Mouse (Mus musculus) inflammation-experienced regulatory T-cells, adult 6 months (primary cell): Measurements from ENCODE around the gene Fam3b. TPM values are rescaled to one million over a fixed set of nuclear protein-coding genes. Genes with fewer than 3 reads are reported as not detected.
A peak's percentile ranks its signal among the peaks of the same experiment; 100 is the strongest.

Experiments used
- ATAC-seq: one replicate; pipeline ENCODE4 v1.8.0; 2017
- polyA plus RNA-seq, 3 experiments: library from polyadenylated mRNA; unstranded; fragments of 100-300 nt; shearing (Covaris generic); gene quantifications; one replicate each; pipeline ENCODE4 v1.2.1; 2017

The Fam3b gene
- polyA plus RNA-seq, 3 experiments from 2014 or later = 1.9 to 3.2 (median 2.0) TPM

GRCm38 (mm10) chr16:97478655-97479054 lies 36.0 kb downstream of the Fam3b start:
- peak; percentile 86 for ATAC-seq

GRCm38 (mm10) chr16:97476524-97476923 lies 38.1 kb downstream of the Fam3b start:
- ATAC-seq = no peak

GRCm38 (mm10) chr16:97475581-97475980 lies 39.0 kb downstream of the Fam3b start:
- no peak for ATAC-seq

GRCm38 (mm10) chr16:97474671-97475070 lies 39.9 kb downstream of the Fam3b start:
- no peak for ATAC-seq

- ATAC-seq = peak; percentile 61
These were observed 46.4 kb downstream of the Fam3b start for GRCm38 (mm10) chr16:97467993-97468791.

- ATAC-seq = no peak
These were observed 47.1 kb downstream of the Fam3b start for GRCm38 (mm10) chr16:97467472-97467871.

GRCm38 (mm10) chr16:97466182-97466957 lies 48.2 kb downstream of the Fam3b start:
- ATAC-seq = no peak

- ATAC-seq = peak; percentile 86
These were observed 52.0 kb downstream of the Fam3b start, which contains the start of gene Mx1 for GRCm38 (mm10) chr16:97462481-97463181. Mx1 (minus strand) TSS chr16:97462907.

GRCm38 (mm10) chr16:97461271-97461670 lies 53.3 kb downstream of the Fam3b start:
- no peak for ATAC-seq

- ATAC-seq = no peak
These were observed 54.8 kb downstream of the Fam3b start for GRCm38 (mm10) chr16:97459831-97460230.

- no peak for ATAC-seq
These were observed 67.2 kb downstream of the Fam3b start for GRCm38 (mm10) chr16:97447386-97447785.

GRCm38 (mm10) chr16:97443670-97444263 lies 70.8 kb downstream of the Fam3b start:
- ATAC-seq = peak; percentile 78

- peak; percentile 48 for ATAC-seq
These were observed 72.6 kb downstream of the Fam3b start for GRCm38 (mm10) chr16:97441967-97442366.

GRCm38 (mm10) chr16:97438191-97438590 lies 76.4 kb downstream of the Fam3b start:
- ATAC-seq = no peak

- no peak for ATAC-seq
These were observed 77.1 kb downstream of the Fam3b start for GRCm38 (mm10) chr16:97437448-97438056.

- no peak for ATAC-seq
These were observed 80.4 kb downstream of the Fam3b start for GRCm38 (mm10) chr16:97434206-97434605.

GRCm38 (mm10) chr16:97431328-97431727 lies 83.3 kb downstream of the Fam3b start:
- no peak for ATAC-seq

- ATAC-seq = no peak
These were observed 84.5 kb downstream of the Fam3b start for GRCm38 (mm10) chr16:97430091-97430490.

GRCm38 (mm10) chr16:97428026-97428425 lies 86.6 kb downstream of the Fam3b start:
- ATAC-seq = no peak

GRCm38 (mm10) chr16:97423627-97424026 lies 91.0 kb downstream of the Fam3b start:
- no peak for ATAC-seq

- no peak for ATAC-seq
These were observed 92.9 kb downstream of the Fam3b start for GRCm38 (mm10) chr16:97421671-97422070.
